Mouse (Mus musculus): Measurements from ENCODE around the gene Jsrp1. TPM values are rescaled to one million over a fixed set of nuclear protein-coding genes. Genes with fewer than 3 reads are reported as not detected.

Gene Jsrp1
- total RNA-seq, 4 experiments from 2014 or later = 455 to 508 (median 490) TPM

DNA sequence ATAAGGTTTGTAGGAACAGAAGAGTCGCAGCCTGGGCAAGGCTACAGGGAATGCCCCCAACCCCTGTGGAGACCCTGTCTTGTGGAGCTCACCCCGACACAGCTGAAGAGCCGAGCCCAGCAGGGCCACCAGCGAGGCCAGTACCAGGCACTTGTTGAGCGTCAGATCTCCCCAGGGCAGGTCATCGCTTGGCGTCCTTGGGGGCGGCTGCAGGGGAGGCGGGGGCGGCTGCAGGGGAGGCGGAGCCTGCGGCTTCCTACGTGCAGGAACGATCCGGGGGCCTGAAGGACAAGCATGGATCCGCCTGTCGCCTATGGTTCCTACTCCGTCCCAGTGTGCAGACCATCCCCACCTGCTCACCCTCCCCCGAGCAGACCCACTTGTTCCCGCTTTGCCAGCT is 3.2 kb downstream of the Jsrp1 start:
- no peak for DNase-seq (ENCODE audit: low spot score in 2 of 2)

DNA sequence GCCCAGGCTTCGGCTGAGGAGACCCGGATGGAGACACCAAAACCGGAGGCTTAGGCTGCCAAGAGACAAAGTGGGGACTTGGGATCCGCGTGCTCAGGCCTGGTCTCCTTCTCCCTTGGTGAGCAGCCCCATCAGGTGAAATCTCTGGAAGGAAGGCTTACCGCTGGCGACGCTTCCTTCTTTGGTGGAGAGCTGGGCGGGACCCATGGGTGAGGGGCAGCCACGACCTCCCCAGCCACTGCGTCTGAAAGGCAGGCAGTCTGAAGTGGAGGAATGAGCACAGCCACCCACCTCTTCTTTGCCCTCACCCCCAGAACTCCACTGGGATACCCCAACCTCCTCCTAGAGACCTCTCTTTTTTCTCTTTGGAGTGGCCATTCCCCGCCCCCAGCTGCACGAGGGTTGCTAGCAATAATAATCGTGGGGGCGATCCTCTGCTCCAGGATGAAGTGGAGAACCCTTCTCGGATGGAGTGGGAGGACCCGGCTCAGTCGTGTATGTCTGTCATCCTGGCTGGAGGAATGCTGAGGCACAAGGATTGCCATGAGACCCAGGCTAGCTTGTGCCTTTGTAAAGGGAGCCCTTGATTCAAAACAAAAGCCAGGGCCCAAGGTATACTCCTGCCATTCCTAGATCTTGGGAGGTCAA is 4.2 kb downstream of the Jsrp1 start:
- no peak for DNase-seq (ENCODE audit: low spot score in 2 of 2)

DNA sequence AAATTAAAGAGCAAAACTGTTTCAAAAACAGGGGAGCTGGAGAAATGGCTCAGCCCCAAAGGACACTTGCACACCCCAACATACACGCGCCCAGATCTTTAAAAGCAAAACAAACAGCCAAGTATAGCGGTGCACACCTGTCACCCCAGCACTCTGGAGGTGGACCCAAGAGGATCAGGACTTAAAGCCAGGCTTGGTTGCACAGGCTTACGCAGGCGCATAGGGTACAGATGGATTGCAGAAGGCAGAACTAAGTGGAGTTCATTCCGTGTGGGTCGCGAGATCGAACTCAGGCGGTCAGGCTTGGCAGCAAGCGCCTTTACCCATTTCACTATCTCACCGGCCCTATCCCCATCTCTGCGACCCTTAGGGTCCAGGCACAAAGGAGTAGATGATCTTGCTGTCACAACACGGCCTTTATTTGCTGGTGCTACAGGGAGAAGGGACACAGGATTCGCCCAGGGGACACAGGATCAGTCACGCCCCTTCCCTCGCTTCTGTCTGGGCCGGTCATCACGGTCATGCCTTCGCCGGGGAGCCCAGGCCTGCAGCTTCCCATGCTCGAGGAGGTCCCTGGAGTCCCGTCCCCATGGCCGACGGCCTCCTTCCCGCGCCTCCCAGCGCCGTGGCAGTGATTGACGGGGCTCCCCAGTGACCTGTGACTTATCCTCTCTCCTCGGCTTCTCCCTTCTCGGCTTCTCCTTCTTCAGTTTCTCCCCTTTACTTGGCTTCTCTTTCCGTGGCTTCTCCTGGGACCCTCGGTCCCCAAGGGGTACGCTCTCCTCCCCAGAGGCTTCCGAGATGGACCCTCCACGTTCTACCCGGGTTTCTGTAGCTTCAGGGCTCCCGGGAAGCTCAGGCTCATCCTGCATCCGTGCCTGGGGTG is 5.0 kb downstream of the Jsrp1 start:
- no peak for DNase-seq (ENCODE audit: low spot score in 2 of 2)

DNA sequence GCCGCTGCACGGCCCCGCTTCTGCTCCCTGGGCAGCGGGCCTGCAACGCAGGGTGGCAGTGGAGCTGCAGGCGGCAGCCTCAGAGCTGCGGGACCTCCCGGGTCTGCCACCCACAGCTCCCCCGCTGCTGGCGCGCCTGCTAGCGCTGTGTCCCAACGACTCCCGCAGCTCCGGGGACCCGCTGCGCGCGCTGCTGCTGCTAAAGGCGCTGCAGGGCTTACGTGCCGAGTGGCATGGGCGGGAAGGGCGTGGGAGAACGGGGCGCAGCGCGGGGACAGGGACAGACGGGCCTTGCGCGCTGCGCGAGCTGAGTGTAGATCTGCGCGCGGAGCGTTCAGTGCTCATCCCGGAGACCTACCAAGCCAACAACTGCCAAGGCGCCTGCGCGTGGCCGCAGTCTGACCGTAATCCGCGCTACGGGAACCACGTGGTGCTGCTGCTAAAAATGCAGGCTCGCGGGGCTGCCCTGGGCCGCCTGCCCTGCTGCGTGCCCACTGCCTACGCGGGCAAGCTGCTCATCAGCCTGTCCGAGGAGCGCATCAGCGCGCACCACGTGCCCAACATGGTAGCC is 6.2 kb downstream of the Jsrp1 start:
- DNase-seq (ENCODE audit: low spot score in 2 of 2) = peak; percentile 59 to 83

DNA sequence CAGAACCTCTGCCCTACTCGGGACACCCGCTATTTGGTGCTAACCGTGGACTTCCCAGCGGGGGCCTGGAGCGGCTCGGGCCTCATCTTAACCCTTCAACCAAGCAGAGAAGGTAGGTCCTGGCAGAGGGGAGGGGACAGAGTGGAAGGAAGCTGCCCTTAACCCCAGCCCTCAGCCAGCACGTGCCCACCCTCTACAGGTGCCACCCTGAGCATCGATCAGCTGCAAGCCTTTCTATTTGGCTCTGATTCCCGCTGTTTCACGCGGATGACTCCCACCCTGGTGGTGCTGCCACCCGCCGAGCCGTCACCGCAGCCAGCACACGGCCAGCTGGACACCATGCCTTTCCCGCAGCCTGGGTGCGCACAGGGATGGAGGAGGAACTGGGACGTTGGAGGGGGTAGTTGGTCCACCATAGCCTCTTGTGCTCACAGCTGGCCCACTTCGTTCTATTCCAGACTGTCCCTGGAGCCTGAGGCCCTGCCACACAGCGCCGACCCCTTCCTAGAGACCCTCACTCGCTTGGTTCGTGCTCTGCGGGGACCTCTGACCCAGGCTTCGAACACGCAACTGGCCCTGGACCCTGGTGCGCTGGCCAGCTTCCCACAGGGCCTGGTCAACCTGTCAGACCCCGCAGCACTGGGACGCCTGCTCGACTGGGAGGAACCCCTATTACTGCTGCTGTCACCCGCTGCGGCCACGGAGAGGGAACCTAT is 6.8 kb downstream of the Jsrp1 start:
- no peak for DNase-seq (ENCODE audit: low spot score in 2 of 2)

DNA sequence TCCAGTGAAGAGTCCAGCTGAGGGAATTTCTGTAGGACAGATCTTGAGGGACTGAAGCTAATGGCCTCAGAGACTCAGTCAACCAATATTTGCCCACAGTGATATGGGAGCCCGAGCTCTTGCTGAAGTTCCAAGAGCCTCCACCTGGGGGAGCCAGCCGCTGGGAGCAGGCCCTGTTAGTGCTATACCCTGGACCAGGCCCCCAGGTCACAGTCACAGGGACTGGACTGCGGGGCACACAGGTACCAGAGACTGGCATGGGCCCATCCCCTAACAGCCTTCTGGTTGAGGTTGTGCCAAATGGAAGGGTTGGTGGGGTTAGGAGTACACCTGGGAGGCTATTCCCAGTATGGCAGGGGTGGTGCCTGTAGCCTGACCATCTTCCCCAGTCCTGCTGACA is 7.4 kb downstream of the Jsrp1 start:
- DNase-seq (ENCODE audit: low spot score in 2 of 2) = peak; percentile 61 to 71

DNA sequence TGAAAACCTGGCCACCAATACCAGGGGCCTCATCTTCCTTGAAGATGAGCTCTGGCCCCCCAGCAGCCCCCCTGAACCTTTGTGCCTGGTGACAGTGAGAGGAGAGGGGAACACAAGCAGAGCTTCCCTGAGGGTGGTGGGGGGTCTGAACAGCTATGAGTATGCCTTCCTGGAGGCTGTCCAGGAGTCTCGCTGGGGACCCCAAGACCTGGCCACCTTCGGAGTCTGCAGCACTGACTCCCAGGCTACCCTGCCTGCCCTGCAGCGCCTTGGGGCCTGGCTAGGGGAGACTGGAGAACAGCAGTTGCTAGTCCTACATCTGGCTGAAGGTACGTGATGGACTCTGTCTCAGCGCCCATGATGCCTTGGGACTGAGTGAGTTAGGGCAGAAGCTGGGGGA is 8.0 kb downstream of the Jsrp1 start:
- DNase-seq (ENCODE audit: low spot score in 2 of 2) = no peak

DNA sequence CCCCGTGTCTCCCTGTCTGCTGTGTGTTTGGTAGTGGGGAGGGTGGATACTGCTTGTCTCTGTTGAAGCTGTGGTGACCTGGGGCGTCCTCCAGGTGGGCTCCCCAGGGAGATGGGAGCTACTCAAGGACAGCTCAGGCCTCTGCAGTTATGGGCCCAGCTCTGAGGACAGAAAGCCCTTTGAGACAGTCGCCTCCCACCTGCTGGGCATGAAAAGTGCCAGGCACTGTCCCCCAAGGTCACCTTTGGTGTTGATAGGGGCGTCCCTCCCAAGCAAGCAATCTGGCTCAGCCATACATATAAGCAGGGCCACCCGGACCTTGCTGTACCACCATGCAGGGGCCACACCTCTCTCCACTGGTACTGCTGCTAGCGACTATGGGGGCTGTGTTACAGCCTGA is 8.4 kb downstream of the Jsrp1 start, which contains the start of gene Amh:
Gene Amh, plus strand, starts transcription at position 328 of the 400 bp plus-strand sequence.
- no peak for DNase-seq (ENCODE audit: low spot score in 2 of 2)

DNA sequence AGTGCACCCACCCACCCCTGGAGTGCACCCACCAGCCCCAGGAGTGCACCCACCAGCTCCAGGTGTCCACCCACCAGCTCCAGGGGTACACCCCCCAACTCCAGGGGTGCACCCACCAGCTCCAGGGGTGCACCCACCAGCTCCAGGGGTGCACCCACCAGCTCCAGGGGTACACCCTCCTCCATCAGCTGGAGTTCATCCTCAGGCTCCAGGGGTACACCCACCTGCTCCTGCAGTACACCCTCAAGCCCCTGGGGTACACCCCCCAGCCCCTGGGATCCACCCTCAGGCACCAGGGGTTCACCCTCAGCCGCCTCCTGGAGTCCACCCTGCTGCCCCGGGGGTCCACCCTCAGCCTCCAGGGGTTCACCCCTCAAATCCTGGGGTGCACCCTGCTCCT is 9.0 kb downstream of the Jsrp1 start:
- DNase-seq (ENCODE audit: low spot score in 2 of 2) = no peak

DNA sequence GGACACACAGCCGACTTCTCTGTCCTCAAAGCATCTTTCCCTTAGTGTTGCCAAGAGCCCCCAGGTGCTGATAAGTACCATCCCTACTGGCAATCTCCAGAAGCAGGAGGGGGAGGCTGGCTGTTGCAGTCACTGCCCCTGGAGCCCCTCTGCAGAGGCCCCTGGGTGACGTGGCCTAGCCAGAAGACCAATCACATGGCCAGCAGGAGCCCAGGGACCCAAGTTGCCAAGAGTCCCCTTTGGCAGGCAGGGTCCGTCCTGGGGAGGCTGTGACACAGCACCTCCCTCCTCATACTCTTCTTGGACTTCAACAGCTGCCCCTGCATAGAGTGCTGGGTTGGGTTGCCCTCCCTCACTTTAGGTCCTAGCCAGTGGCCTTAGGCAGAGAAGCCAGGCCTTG is 10.3 kb downstream of the Jsrp1 start:
- no peak for DNase-seq (ENCODE audit: low spot score in 2 of 2)

DNA sequence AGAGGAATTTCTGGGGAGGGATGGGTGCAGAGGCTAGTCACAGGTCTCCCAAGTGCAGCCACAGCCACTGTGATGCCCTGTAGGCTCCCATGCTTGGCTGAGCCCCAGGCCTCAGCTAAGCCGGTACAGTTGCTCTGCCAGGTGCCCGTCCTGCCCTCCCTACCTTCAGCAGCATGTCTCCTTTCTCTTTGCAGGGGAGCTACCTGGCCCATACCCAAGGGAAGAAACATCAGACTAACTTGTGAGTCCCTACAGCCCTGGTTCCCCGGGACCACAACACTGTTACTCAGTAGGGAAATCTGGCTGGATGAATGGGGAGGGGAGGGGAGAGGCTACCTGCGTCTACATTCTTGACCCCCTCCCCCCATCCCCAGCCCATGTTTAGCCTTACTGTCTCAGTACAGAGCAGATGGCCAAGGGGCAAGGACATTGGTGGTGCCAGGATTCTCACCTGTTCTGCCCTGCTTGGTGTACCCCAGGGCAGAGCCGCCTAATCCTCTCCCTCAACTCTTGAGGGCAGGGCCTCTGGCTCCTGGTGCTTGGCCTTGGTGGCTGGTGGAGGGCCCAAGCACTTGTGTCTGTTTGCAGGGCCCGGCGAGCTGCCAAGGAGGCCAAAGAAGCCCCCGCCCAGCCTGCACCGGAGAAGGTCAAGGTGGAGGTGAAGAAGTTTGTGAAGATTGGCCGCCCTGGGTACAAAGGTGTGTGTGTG is 10.9 kb downstream of the Jsrp1 start:
- DNase-seq (ENCODE audit: low spot score in 2 of 2) = no peak

DNA sequence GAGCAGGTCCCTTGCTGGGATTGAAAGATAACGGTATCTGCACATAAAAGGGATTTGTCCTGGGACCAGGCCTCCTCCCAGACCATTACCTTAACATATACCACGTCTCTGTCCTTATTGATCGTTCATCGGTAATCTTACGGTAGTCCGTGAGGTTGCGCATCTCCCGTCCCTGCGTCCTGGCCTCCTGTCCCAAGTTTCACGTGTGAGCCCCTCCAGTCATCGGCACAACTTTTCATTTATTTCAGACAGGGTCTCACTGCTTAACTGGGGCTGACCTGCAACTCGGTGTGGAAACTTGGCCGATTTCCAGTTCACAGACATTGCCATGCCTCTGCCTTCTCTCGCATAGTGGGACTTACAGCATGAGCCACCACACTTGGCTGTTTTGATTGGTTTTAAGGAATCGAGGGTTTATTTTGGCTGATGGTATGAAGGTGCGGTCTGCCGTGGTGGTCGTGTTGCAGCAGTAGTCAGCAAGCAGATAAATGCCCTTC is 14.2 kb downstream of the Jsrp1 start:
- no peak for DNase-seq (ENCODE audit: low spot score in 2 of 2)

DNA sequence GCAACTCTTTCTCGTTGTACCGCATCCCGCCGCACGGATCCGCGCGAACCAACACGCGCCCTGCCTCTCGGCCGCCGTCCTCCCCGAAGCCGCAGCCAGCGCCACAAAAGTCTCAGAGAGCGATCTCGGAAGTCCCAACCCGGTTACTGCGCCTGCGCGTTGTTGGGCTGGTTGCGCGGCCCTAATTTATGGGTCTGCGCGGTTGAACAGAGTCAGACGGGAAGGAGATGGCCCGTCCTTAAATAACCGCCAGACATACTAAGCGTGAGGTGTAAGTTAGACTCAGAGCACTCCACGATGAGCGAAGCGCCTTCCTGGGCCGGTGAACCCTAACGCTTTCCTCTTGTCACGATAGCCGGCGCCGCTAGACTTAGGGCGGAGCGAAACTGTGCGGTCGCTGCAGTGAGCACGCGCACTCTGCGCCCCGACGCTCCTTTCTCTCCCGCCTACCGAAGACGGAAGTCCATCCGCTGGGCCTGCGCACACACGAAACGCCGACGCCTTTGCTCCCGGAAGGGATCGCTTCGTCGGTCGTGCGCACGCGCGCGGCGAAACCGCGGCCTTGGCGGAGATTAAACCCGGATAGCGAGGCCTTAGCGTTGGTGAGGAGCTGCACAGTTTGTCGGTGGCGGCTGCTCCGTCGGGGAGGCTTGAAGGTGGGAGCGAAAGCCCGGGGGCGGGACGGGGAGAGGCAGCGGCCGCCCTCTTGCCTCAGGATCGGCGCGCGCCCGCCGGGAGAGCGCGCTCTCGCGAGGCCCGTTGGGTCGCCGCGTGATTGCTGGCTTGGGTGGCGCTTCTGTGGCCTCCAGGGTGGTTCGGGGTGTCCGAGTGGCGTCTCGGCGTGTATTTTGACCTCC is 14.9 kb downstream of the Jsrp1 start, which contains the start of the genes Sf3a2 and Plekhj1:
Gene Sf3a2, plus strand, starts transcription at position 49 of the 857 bp plus-strand sequence.
Gene Plekhj1, minus strand, starts transcription at position 477 of the 857 bp plus-strand sequence.
- peak; percentile 90 to 93 for DNase-seq (ENCODE audit: low spot score in 2 of 2)

DNA sequence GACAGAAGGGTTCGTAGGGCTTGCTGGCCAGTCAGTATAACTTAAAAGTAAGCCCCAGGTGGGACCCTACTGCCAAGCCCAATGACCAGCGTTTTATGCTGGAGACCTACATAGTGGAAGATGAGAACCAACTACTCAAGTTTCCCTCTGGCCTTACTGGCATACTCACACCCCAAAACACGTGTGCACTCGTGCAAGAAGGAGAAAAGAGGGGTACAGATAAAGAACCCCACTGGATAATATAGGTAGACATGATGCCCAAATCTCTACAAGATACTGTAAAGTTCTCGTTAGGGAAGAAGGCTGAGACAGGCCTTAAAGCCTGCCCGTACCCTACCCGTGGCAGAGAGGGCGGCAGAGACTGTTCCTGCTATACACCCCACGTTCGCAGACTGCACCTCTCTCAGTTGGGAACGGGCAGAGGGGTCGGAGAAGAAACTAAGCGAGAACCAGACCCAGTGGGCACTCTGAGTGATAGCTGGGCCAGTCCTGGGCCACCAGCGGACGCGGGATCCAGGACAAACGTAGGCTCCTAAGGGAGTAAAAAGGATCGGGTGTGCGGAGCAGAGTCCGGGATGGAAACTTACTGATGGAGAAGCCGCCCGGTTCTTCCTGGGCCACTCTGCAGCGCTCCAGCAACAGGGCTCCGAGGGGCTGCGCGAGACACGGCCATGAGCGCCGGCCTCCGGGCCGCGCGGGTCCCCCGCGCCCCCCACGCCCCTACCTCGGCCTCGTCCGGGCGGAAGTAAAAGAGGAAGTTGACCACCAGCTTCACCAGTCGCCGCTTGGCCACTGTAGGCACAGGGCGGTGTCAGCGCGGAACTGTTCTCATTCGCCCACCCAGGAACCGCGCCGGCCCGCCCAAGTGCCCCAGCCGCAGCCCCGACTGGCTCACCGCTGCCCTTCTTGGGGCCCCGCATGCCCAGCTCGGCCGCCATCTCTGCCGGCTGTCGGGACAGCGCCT is 15.8 kb downstream of the Jsrp1 start:
- DNase-seq (ENCODE audit: low spot score in 2 of 2) = no peak

DNA sequence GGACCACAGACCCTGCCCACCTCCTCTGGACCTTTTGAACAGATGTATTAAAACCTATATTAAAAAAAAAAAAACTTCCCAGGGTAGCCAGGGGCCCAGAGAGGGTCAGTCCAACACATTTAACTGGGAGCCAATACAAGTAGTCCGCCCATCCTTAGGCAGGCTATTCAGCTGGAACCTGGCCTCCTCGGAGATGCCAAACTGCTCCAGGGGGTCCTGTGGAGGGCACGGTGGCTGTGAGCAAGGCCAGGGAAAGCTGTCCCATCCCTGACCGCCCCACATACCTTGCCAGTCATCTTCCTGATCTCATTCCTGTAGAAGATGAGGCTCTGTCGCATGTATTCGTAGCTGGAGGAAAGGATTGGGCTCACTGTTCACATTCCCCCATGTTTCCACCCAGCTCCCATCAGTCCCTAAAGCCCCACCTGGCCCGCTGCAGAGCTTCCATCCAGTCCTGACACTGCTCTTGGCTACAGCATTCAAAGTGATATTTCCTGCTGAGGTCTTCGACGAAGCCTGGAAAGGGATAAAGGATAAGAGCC is 16.9 kb downstream of the Jsrp1 start:
- DNase-seq (ENCODE audit: low spot score in 2 of 2) = no peak

DNA sequence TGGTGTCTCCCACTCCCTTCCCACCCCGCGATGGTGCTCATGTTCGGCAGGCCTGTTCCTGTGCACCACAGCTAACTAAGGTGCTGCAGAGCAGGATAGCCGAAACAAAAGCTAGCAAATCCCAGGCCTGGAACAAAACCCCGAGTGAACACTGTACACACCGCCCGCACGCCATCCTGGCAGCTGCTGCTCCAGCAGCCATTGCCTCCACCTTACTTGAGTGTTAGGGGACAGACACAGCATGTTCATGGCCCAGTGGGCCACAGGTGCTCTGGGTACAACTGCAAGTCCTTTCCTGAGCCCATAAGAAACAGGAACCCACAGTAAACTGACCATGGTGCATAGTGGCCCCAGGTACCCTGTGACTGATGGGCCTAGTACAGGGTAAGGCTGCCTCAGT is 18.5 kb downstream of the Jsrp1 start:
- no peak for DNase-seq (ENCODE audit: low spot score in 2 of 2)

DNA sequence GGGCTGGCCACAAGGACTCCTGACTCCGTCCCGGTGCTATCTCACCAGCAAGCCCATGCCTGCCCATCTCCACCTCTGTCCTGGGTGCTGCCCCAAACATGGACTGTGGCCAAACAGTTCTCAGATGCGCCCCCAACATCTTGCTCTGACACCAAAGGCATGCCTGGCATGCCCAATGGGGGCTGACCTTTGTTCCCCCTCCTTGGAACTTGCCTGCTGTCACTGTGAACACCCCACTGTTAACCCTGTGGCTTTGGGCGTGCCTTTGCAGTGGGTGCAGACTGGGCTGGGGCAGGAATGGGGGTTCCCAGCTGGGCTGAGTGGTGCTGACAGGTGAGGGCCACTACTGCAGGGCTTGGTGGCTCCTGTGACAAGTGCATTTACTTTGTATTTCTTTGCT is 19.5 kb downstream of the Jsrp1 start:
- DNase-seq (ENCODE audit: low spot score in 2 of 2) = no peak

DNA sequence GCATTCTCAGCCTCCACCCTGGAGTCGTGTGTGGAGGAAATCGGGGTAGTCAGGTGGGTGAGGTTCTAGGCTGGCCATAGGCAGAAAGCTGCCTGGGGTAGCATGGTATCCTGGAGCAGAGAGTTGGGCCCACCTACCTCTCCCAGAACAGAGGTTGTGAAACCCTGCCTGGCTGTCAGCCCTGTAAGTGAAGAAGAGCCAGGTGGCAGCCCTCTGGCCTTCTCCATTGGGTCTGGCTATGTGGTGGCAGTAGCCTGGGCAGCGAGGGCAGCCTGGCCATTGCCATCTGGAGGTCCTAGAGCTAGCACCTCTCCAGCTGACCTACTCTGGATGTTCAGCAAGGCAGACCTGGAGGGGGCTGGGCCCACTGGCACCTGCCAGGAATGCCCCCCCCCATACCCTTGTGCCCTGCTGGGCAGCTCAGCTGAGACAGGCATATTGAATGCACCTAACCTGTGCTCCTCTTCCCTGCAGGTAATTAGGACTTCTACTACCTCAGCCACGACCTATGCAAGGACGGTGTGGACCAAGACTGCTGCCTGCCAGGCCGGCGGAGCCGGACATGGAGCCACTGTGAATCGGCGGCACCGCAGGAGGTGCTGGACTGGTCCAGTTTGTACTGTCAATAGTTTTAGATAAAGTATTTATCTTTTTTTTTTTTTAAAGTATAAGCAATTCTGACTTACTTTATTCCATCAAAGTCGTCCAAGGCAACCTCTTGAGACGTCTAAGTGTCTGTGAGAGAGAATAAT is 20.1 kb downstream of the Jsrp1 start:
- no peak for DNase-seq (ENCODE audit: low spot score in 2 of 2)
